Mouse (Mus musculus): ENCODE data around the gene Nabp1. TPM values are rescaled to one million over a fixed set of nuclear protein-coding genes. Genes with fewer than 3 reads are reported as not detected.

Gene Nabp1
- polyA plus RNA-seq, 2 experiments, result 4.4 to 4.8 TPM

- Histone ChIP-seq H3K9me3 (ENCODE audit: control insufficient read depth, low read length) (no peaks in the 10 kb centered on the region), H3K9ac (replicated peaks) (no peak overlapping the region), H3K4me1 (replicated peaks; ENCODE audit: control insufficient read depth in 2 of 2, insufficient read depth in 2 of 2, low read length in 1 of 2) (peaks cover 6 to 9% of the 10 kb centered on the region in 2 experiments), H3K27ac (no peak overlapping the region), H3K36me3 (replicated peaks; ENCODE audit: control insufficient read depth, insufficient read depth, low read depth) (no peaks in the 10 kb centered on the region), H3K4me3 (ENCODE audit: insufficient read depth in 1 of 2, low read depth in 2 of 2, low read length in 2 of 2) (no peak overlapping the region), H3K4me2 (ENCODE audit: low read depth) (no peak overlapping the region), H3K27me3 (ENCODE audit: control insufficient read depth, insufficient read depth, low read length) (peaks cover 4% of the 10 kb centered on the region; the same call in 1 of the 2 replicates)
- DNase-seq (ENCODE audit: low read depth in 3 of 3, low spot score in 3 of 3) (no peak), ATAC-seq (ENCODE audit: insufficient read depth) (no peak)
- TF ChIP-seq EP300 (IDR thresholded peaks at IDR 0.05; ENCODE audit: low read depth), result no peak
- no peak for TF ChIP-seq CTCF (IDR thresholded peaks at IDR 0.05; ENCODE audit: low read depth)
- 88% methylated on average over 1 of the region's 1 CpGs for WGBS (ENCODE audit: insufficient replicate concordance)
These were observed 1.5 kb upstream of the Nabp1 start for GRCm38 (mm10) chr1:51479691-51480090.

GRCm38 (mm10) chr1:51479027-51479329 is 753 bp upstream of the Nabp1 start:
- peak overlapping the region; percentile 75 for H3K9ac ChIP-seq (replicated peaks)
- peak overlapping the region; percentile 61 for H3K27ac ChIP-seq
- H3K36me3 ChIP-seq (replicated peaks; ENCODE audit: control insufficient read depth, insufficient read depth, low read depth), result no peaks in the 10 kb centered on the region
- H3K4me1 ChIP-seq (replicated peaks; ENCODE audit: control insufficient read depth in 2 of 2, insufficient read depth in 2 of 2, low read length in 1 of 2), result peaks cover 6 to 9% of the 10 kb centered on the region in 2 experiments
- peak overlapping the region; percentile 70 to 90; a peak in 3 of 4 replicates for H3K4me3 ChIP-seq (ENCODE audit: insufficient read depth in 1 of 2, low read depth in 2 of 2, low read length in 2 of 2)
- peak overlapping the region; percentile 75 for H3K4me2 ChIP-seq (ENCODE audit: low read depth)
- ATAC-seq (ENCODE audit: insufficient read depth) (no peak), DNase-seq (ENCODE audit: low read depth in 3 of 3, low spot score in 3 of 3) (no peak)
- no peak for TF ChIP-seq CTCF (IDR thresholded peaks at IDR 0.05; ENCODE audit: low read depth)
- TF ChIP-seq EP300 (IDR thresholded peaks at IDR 0.05; ENCODE audit: low read depth), result no peak
- peaks cover 4% of the 10 kb centered on the region; the same call in 1 of the 2 replicates for H3K27me3 ChIP-seq (ENCODE audit: control insufficient read depth, insufficient read depth, low read length)
- H3K9me3 ChIP-seq (ENCODE audit: control insufficient read depth, low read length), result no peaks in the 10 kb centered on the region
- 66% methylated on average over 1 of the region's 1 CpGs for WGBS (ENCODE audit: insufficient replicate concordance)

DNA sequence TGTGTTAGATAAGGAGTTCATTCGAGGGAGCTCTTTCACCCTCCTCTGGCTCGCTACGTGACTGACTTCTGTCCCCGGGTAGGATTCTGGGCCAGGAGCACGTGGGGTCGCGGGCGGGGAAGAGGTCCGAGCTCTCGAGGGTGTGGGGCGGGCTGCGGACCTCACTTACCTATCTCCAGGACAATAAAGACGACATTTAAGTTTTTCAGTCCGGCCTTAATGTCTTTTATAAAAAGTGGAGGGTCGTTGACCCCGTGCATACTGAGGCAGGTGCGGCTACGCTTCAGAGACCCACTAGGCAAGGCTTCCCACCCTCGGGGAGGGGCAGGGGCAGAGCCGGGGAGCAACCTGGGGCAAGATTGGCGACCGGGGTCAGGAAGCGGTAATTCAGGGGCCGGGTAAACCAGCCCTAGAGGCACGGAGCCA is 556 bp downstream of the Nabp1 start:
- WGBS (ENCODE audit: insufficient replicate concordance), result under 1% methylated on average over 25 of the region's 25 CpGs
- Histone ChIP-seq H3K36me3 (replicated peaks; ENCODE audit: control insufficient read depth, insufficient read depth, low read depth) (no peaks in the 10 kb centered on the region), H3K4me1 (replicated peaks; ENCODE audit: control insufficient read depth in 2 of 2, insufficient read depth in 2 of 2, low read length in 1 of 2) (peaks cover 6 to 9% of the 10 kb centered on the region in 2 experiments), H3K9ac (replicated peaks) (peak overlapping the region; percentile 80), H3K9me3 (ENCODE audit: control insufficient read depth, low read length) (no peaks in the 10 kb centered on the region), H3K4me3 (ENCODE audit: insufficient read depth in 1 of 2, low read depth in 2 of 2, low read length in 2 of 2) (peak overlapping the region; percentile 66 to 70), H3K4me2 (ENCODE audit: low read depth) (peak overlapping the region; percentile 86), H3K27ac (no peak overlapping the region), H3K27me3 (ENCODE audit: control insufficient read depth, insufficient read depth, low read length) (peaks cover 4% of the 10 kb centered on the region; the same call in 1 of the 2 replicates)
- peak in 1 of 3 experiments; percentile 22 for DNase-seq (ENCODE audit: low read depth in 3 of 3, low spot score in 3 of 3)
- TF ChIP-seq CTCF (IDR thresholded peaks at IDR 0.05; ENCODE audit: low read depth), result no peak
- peak; percentile 20 for ATAC-seq (ENCODE audit: insufficient read depth)

DNA sequence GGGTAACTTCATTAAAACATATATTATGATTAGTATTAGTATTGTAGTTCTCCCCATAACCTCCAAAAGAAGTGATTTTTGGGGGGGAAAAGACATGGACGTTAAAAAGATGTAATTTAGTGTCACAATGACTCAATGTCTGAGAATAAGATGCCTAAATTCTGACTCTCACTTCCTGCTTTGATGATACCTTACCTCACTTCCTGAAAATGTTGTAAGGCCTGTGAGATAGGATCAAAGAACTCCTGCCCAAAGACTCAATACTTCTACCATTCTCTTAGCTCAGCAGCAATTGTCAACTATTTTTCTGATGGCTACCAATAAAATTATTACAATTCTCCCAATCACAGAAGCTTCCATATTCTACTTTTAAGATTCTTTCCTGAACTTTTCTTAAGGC is 1.8 kb downstream of the Nabp1 start:
- no peak overlapping the region for H3K4me2 ChIP-seq (ENCODE audit: low read depth)
- DNase-seq (ENCODE audit: low read depth in 3 of 3, low spot score in 3 of 3), result no peak
- WGBS (ENCODE audit: insufficient replicate concordance), result 28% methylated on average over 1 of the region's 1 CpGs

GRCm38 (mm10) chr1:51468077-51468476 is 10.1 kb downstream of the Nabp1 start:
- Histone ChIP-seq H3K4me1 (replicated peaks; ENCODE audit: control insufficient read depth in 2 of 2, insufficient read depth in 2 of 2, low read length in 1 of 2) (no peaks in the 10 kb centered on the region), H3K36me3 (replicated peaks; ENCODE audit: control insufficient read depth, insufficient read depth, low read depth) (no peaks in the 10 kb centered on the region), H3K9me3 (ENCODE audit: control insufficient read depth, low read length) (no peaks in the 10 kb centered on the region), H3K4me3 (ENCODE audit: insufficient read depth in 1 of 2, low read depth in 2 of 2, low read length in 2 of 2) (no peak overlapping the region), H3K4me2 (ENCODE audit: low read depth) (no peak overlapping the region), H3K27me3 (ENCODE audit: control insufficient read depth, insufficient read depth, low read length) (no peaks in the 10 kb centered on the region), H3K9ac (replicated peaks) (no peak overlapping the region), H3K27ac (no peak overlapping the region)
- 50% methylated on average over 2 of the region's 2 CpGs for WGBS (ENCODE audit: insufficient replicate concordance)
- ATAC-seq (ENCODE audit: insufficient read depth) (no peak), DNase-seq (ENCODE audit: low read depth in 3 of 3, low spot score in 3 of 3) (no peak)
- TF ChIP-seq EP300 (IDR thresholded peaks at IDR 0.05; ENCODE audit: low read depth) (no peak), CTCF (IDR thresholded peaks at IDR 0.05; ENCODE audit: low read depth) (no peak)

More for the DNA sequence above, 1.8 kb downstream of the Nabp1 start:
- H3K9me3 ChIP-seq (ENCODE audit: control insufficient read depth, low read length), result no peaks in the 10 kb centered on the region
- TF ChIP-seq CTCF (IDR thresholded peaks at IDR 0.05; ENCODE audit: low read depth), result no peak
- no peak for TF ChIP-seq EP300 (IDR thresholded peaks at IDR 0.05; ENCODE audit: low read depth)
- no peak overlapping the region for H3K27ac ChIP-seq
- H3K4me3 ChIP-seq (ENCODE audit: insufficient read depth in 1 of 2, low read depth in 2 of 2, low read length in 2 of 2), result no peak overlapping the region
- H3K36me3 ChIP-seq (replicated peaks; ENCODE audit: control insufficient read depth, insufficient read depth, low read depth), result no peaks in the 10 kb centered on the region
- peaks cover 6 to 9% of the 10 kb centered on the region in 2 experiments for H3K4me1 ChIP-seq (replicated peaks; ENCODE audit: control insufficient read depth in 2 of 2, insufficient read depth in 2 of 2, low read length in 1 of 2)
- no peak overlapping the region for H3K9ac ChIP-seq (replicated peaks)
- peaks cover 4% of the 10 kb centered on the region; the same call in 1 of the 2 replicates for H3K27me3 ChIP-seq (ENCODE audit: control insufficient read depth, insufficient read depth, low read length)
- no peak for ATAC-seq (ENCODE audit: insufficient read depth)

Measured in liver, embryonic 14.5 days (tissue).